Mouse (Mus musculus): Measurements from ENCODE around the gene Akr1d1. TPM values are rescaled to one million over a fixed set of nuclear protein-coding genes. Genes with fewer than 3 reads are reported as not detected.

The Akr1d1 gene
- polyA plus RNA-seq, 1 experiment from 2014 or later = 15.3 TPM

DNA sequence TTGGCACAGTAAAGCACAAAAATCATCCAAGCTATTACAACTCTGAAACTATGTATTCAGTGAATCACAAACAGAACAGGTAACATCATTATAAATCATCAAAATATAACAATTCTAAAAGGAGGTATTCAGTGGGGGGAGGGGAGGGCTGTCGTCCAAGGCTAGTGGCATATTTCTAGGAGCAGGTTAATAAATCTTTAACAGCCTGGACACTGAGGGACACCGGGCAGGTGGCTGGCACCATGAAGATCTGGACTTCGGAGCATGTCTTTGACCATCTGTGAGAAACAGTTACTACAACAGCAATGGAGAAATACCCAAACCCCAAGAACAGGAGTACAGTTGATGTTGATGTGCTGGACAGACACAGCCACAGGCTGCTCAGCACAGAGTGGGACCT lies 11.2 kb downstream of the Akr1d1 start:
- no peak overlapping the region for H3K27ac ChIP-seq (ENCODE audit: low read length)
- 48% methylated on average over 3 of the region's 3 CpGs for WGBS (ENCODE audit: insufficient replicate concordance)
- no peaks in the 10 kb centered on the region for H3K36me3 ChIP-seq (ENCODE audit: control insufficient read depth, insufficient read depth)
- H3K9me3 ChIP-seq (replicated peaks; ENCODE audit: control insufficient read depth, low read length) = no peaks in the 10 kb centered on the region
- H3K9ac ChIP-seq (ENCODE audit: low read depth, low read length) = no peak overlapping the region
- no peak overlapping the region for H3K4me2 ChIP-seq (ENCODE audit: low read depth, low read length)
- no peak for ATAC-seq (ENCODE audit: low read depth)
- H3K27me3 ChIP-seq (ENCODE audit: control insufficient read depth, insufficient read depth, low read depth, low read length) = no peaks in the 10 kb centered on the region
- H3K4me3 ChIP-seq (ENCODE audit: low read depth, low read length) = no peak overlapping the region
- H3K4me1 ChIP-seq (ENCODE audit: control insufficient read depth, low read depth, low read length) = no peaks in the 10 kb centered on the region

DNA sequence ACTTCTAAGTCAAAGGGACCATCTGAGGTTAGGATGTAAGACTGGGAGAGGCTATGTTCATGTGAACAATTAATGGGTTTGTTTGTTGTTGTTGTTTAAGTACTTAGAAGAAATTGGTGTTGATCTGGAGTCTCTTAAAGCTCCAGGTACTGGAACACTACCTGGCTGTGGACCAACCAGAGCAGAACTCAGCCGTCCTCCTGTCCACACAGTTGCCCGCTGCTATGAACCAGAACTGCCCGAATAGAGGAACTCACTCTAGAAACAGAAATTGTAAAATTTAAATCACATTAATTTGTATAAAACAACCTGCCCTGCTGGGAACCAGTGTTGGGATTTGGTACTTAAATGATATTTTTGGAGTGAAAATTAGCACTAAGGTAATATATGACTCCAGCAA lies 12.2 kb downstream of the Akr1d1 start:
- no peaks in the 10 kb centered on the region for H3K27me3 ChIP-seq (ENCODE audit: control insufficient read depth, insufficient read depth, low read depth, low read length)
- no peak overlapping the region for H3K4me3 ChIP-seq (ENCODE audit: low read depth, low read length)
- ATAC-seq (ENCODE audit: low read depth) = no peak
- no peaks in the 10 kb centered on the region for H3K36me3 ChIP-seq (ENCODE audit: control insufficient read depth, insufficient read depth)
- no peak overlapping the region for H3K4me2 ChIP-seq (ENCODE audit: low read depth, low read length)
- H3K4me1 ChIP-seq (ENCODE audit: control insufficient read depth, low read depth, low read length) = no peaks in the 10 kb centered on the region
- H3K27ac ChIP-seq (ENCODE audit: low read length) = no peak overlapping the region
- no peak overlapping the region for H3K9ac ChIP-seq (ENCODE audit: low read depth, low read length)
- no peaks in the 10 kb centered on the region for H3K9me3 ChIP-seq (replicated peaks; ENCODE audit: control insufficient read depth, low read length)
- WGBS (ENCODE audit: insufficient replicate concordance) = 69% methylated on average over 3 of the region's 3 CpGs

DNA sequence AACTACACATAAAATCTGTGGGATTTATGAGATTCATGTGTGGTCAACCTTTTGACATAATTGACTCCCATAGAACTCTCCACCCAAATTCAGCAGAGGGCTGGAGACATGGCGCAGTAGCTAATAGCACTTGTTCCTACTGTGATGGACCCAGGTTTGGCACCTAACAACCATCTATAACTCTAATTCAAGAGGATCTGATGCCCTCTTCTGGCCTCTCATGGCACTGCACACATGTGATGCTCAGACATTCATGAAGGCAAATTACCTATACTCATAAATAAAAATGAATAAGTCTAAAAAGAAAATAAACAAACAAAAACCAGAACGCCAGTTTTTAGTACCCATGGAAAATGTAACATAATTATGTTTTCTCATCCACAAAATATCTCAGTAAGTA lies 22.8 kb downstream of the Akr1d1 start:
- no peak for ATAC-seq (ENCODE audit: low read depth)
- H3K27ac ChIP-seq (ENCODE audit: low read length) = no peak overlapping the region
- no peaks in the 10 kb centered on the region for H3K36me3 ChIP-seq (ENCODE audit: control insufficient read depth, insufficient read depth)
- H3K27me3 ChIP-seq (ENCODE audit: control insufficient read depth, insufficient read depth, low read depth, low read length) = no peaks in the 10 kb centered on the region
- H3K9me3 ChIP-seq (replicated peaks; ENCODE audit: control insufficient read depth, low read length) = no peaks in the 10 kb centered on the region
- H3K4me3 ChIP-seq (ENCODE audit: low read depth, low read length) = no peak overlapping the region
- 62% methylated on average over 2 of the region's 2 CpGs for WGBS (ENCODE audit: insufficient replicate concordance)
- H3K9ac ChIP-seq (ENCODE audit: low read depth, low read length) = no peak overlapping the region
- H3K4me2 ChIP-seq (ENCODE audit: low read depth, low read length) = no peak overlapping the region
- no peaks in the 10 kb centered on the region for H3K4me1 ChIP-seq (ENCODE audit: control insufficient read depth, low read depth, low read length)

DNA sequence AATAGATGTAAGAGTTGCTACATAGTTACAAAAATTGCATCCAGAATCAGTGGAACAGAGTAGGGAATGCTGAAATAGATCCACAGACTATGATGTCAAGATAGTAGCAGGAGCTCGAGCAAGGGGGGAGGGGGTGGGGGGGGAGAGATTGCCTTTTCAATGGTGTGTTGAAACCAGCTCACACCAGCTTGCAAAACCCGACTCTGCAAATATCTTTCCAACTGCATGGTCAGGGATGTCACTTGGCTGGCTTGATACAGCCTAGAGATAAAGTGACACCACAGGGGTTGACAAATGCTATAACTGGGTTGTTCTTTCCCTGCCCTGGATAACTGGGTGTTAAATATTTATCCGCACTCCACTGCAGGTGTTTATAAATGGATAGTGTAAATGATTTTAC lies 24.0 kb downstream of the Akr1d1 start:
- Histone ChIP-seq H3K27me3 (ENCODE audit: control insufficient read depth, insufficient read depth, low read depth, low read length) (no peaks in the 10 kb centered on the region), H3K36me3 (ENCODE audit: control insufficient read depth, insufficient read depth) (no peaks in the 10 kb centered on the region), H3K4me3 (ENCODE audit: low read depth, low read length) (no peak overlapping the region), H3K9me3 (replicated peaks; ENCODE audit: control insufficient read depth, low read length) (no peaks in the 10 kb centered on the region), H3K9ac (ENCODE audit: low read depth, low read length) (no peak overlapping the region), H3K4me2 (ENCODE audit: low read depth, low read length) (no peak overlapping the region), H3K4me1 (ENCODE audit: control insufficient read depth, low read depth, low read length) (no peaks in the 10 kb centered on the region), H3K27ac (ENCODE audit: low read length) (no peak overlapping the region)
- peak; percentile 69 for ATAC-seq (ENCODE audit: low read depth)
- WGBS (ENCODE audit: insufficient replicate concordance) = 42% methylated on average over 3 of the region's 3 CpGs

DNA sequence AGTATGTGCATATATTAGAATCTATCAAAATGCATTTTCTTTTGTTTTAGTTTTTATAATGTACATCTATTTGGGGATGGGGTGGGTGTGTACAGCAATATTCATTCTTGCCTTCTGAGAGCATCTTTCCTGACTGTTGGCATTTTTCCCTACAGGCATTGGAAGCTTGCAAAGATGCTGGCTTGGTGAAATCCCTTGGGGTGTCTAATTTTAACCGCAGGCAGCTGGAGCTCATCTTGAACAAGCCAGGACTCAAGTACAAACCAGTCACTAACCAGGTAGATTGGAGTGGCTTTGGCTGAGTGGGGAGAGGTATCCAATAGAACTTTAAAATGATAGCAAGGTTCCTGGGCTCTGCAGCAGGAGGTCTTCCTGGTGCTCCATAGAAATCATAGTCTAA lies 24.4 kb downstream of the Akr1d1 start:
- Histone ChIP-seq H3K9ac (ENCODE audit: low read depth, low read length) (no peak overlapping the region), H3K27me3 (ENCODE audit: control insufficient read depth, insufficient read depth, low read depth, low read length) (no peaks in the 10 kb centered on the region), H3K4me3 (ENCODE audit: low read depth, low read length) (no peak overlapping the region), H3K4me2 (ENCODE audit: low read depth, low read length) (no peak overlapping the region), H3K9me3 (replicated peaks; ENCODE audit: control insufficient read depth, low read length) (no peaks in the 10 kb centered on the region), H3K27ac (ENCODE audit: low read length) (no peak overlapping the region), H3K36me3 (ENCODE audit: control insufficient read depth, insufficient read depth) (no peaks in the 10 kb centered on the region), H3K4me1 (ENCODE audit: control insufficient read depth, low read depth, low read length) (no peaks in the 10 kb centered on the region)
- 59% methylated on average over 1 of the region's 1 CpGs for WGBS (ENCODE audit: insufficient replicate concordance)
- ATAC-seq (ENCODE audit: low read depth) = no peak

DNA sequence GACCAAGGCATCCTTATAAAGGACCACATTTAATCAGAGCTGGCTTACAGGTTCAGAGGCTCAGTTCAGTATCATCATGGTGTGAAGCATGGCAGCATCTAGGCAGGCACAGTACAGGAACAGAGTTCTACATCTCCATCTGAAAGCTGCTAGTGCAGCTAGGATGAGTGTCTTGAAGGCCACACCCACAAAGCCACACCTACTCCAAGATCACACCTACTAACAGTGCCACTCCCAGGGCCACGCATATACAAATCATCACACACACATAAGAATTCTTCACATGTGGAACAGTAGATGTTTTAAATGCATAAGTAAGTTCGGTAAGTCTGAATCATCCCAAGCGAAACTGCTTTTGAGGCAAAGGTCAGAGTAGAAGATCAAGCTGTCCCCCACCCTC lies 33.9 kb downstream of the Akr1d1 start:
- no peak overlapping the region for H3K9ac ChIP-seq (ENCODE audit: low read depth, low read length)
- no peak overlapping the region for H3K4me2 ChIP-seq (ENCODE audit: low read depth, low read length)
- no peak overlapping the region for H3K27ac ChIP-seq (ENCODE audit: low read length)
- H3K4me3 ChIP-seq (ENCODE audit: low read depth, low read length) = no peak overlapping the region
- whole genome bisulfite sequencing (ENCODE audit: insufficient replicate concordance) = 61% methylated on average over 3 of the region's 3 CpGs
- H3K4me1 ChIP-seq (ENCODE audit: control insufficient read depth, low read depth, low read length) = no peaks in the 10 kb centered on the region
- no peaks in the 10 kb centered on the region for H3K36me3 ChIP-seq (ENCODE audit: control insufficient read depth, insufficient read depth)
- no peaks in the 10 kb centered on the region for H3K9me3 ChIP-seq (replicated peaks; ENCODE audit: control insufficient read depth, low read length)
- no peaks in the 10 kb centered on the region for H3K27me3 ChIP-seq (ENCODE audit: control insufficient read depth, insufficient read depth, low read depth, low read length)
- ATAC-seq (ENCODE audit: low read depth) = no peak

DNA sequence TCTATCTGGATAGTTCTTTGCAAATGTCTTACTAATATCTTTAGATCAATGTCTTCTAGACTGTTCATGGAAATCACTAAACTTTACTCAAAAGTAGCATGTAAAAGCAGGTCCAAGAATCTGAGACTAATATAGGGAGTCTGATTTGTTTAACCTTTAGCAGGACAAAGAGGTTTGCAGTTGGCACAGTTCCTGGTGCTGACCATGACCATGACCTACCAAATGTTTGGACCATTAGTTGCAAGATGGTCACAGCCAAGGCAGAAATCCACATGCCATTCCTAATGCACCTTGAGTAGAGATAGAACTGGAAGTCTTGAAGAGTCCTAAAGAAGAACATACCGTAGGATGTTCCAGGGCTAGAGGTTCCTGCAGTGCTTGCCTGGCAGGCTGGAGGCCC lies 37.4 kb downstream of the Akr1d1 start:
- Histone ChIP-seq H3K4me2 (ENCODE audit: low read depth, low read length) (no peak overlapping the region), H3K36me3 (ENCODE audit: control insufficient read depth, insufficient read depth) (no peaks in the 10 kb centered on the region), H3K27ac (ENCODE audit: low read length) (no peak overlapping the region), H3K9ac (ENCODE audit: low read depth, low read length) (no peak overlapping the region), H3K4me1 (ENCODE audit: control insufficient read depth, low read depth, low read length) (no peaks in the 10 kb centered on the region), H3K4me3 (ENCODE audit: low read depth, low read length) (no peak overlapping the region), H3K9me3 (replicated peaks; ENCODE audit: control insufficient read depth, low read length) (no peaks in the 10 kb centered on the region), H3K27me3 (ENCODE audit: control insufficient read depth, insufficient read depth, low read depth, low read length) (no peaks in the 10 kb centered on the region)
- no peak for ATAC-seq (ENCODE audit: low read depth)
- WGBS (ENCODE audit: insufficient replicate concordance) = 73% methylated on average over 1 of the region's 1 CpGs

DNA sequence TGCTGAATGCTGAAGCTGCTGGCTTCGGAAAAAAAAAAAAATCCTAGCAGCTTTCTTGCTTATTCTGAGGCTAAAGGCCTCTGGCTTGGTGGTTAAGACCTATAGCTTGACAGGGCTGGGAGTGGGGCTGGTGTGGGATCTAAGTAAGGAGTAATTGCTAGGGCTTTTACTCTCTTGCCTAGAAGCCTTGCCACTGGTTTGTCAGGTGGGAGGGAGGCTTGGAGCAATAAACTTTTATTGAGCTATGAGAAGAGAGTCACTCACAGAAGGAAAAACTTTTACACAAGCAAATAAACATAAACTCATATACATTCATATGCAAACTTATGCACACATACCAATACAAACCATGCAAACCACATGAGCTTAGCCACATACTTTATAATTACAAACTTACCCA lies 42.0 kb downstream of the Akr1d1 start:
- Histone ChIP-seq H3K36me3 (ENCODE audit: control insufficient read depth, insufficient read depth) (no peaks in the 10 kb centered on the region), H3K4me3 (ENCODE audit: low read depth, low read length) (no peak overlapping the region), H3K27ac (ENCODE audit: low read length) (no peak overlapping the region), H3K27me3 (ENCODE audit: control insufficient read depth, insufficient read depth, low read depth, low read length) (no peaks in the 10 kb centered on the region), H3K9me3 (replicated peaks; ENCODE audit: control insufficient read depth, low read length) (no peaks in the 10 kb centered on the region), H3K4me2 (ENCODE audit: low read depth, low read length) (no peak overlapping the region), H3K4me1 (ENCODE audit: control insufficient read depth, low read depth, low read length) (no peaks in the 10 kb centered on the region), H3K9ac (ENCODE audit: low read depth, low read length) (no peak overlapping the region)
- ATAC-seq (ENCODE audit: low read depth) = no peak
- WGBS (ENCODE audit: insufficient replicate concordance) = 34% methylated on average over 1 of the region's 1 CpGs

DNA sequence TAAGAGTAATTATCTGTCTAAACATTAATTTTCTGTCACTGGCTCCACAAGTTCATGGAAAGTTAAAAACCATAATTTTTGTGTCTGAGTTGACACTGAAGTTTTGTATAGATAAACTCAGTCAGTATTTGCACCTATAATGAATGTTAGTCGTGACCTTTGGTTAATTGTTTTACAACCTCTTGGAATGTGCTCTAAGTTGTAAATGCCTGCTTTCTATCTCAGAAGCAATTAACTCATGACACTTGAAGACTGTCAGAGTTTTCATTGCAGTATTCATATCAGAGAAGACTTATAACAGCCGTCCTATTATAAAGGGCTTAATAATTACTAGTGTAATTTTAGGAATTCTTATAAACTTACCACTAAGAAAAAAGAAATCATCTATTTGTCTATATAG lies 43.0 kb downstream of the Akr1d1 start:
- Histone ChIP-seq H3K4me1 (ENCODE audit: control insufficient read depth, low read depth, low read length) (no peaks in the 10 kb centered on the region), H3K9me3 (replicated peaks; ENCODE audit: control insufficient read depth, low read length) (no peaks in the 10 kb centered on the region), H3K36me3 (ENCODE audit: control insufficient read depth, insufficient read depth) (no peaks in the 10 kb centered on the region), H3K4me3 (ENCODE audit: low read depth, low read length) (no peak overlapping the region), H3K9ac (ENCODE audit: low read depth, low read length) (no peak overlapping the region), H3K27ac (ENCODE audit: low read length) (no peak overlapping the region), H3K27me3 (ENCODE audit: control insufficient read depth, insufficient read depth, low read depth, low read length) (no peaks in the 10 kb centered on the region), H3K4me2 (ENCODE audit: low read depth, low read length) (no peak overlapping the region)
- no peak for ATAC-seq (ENCODE audit: low read depth)
- 39% methylated on average over 2 of the region's 2 CpGs for WGBS (ENCODE audit: insufficient replicate concordance)

DNA sequence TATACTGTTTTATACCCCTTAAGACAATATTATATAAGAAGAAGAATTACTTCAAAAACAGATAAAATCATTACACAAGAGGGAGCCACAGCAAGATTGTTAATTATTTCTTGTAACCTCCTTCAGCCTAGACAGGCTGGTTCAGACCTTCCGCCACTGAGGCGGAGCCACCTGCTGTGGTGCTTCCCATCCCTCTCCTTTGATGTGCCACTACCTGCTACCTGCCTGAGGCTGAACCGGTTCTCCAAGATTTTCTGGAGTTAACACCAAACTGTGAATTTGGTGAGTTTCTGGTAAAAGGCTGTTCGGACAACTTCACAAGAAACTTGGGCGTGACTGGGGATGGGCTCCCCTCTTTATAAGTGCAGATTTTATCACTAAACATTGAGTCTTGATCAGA lies 50.5 kb downstream of the Akr1d1 start:
- no peaks in the 10 kb centered on the region for H3K4me1 ChIP-seq (ENCODE audit: control insufficient read depth, low read depth, low read length)
- no peaks in the 10 kb centered on the region for H3K27me3 ChIP-seq (ENCODE audit: control insufficient read depth, insufficient read depth, low read depth, low read length)
- 70% methylated on average over 5 of the region's 5 CpGs for WGBS (ENCODE audit: insufficient replicate concordance)
- H3K9me3 ChIP-seq (replicated peaks; ENCODE audit: control insufficient read depth, low read length) = no peaks in the 10 kb centered on the region
- H3K36me3 ChIP-seq (ENCODE audit: control insufficient read depth, insufficient read depth) = no peaks in the 10 kb centered on the region
- H3K4me3 ChIP-seq (ENCODE audit: low read depth, low read length) = no peak overlapping the region
- ATAC-seq (ENCODE audit: low read depth) = no peak
- H3K4me2 ChIP-seq (ENCODE audit: low read depth, low read length) = no peak overlapping the region
- H3K9ac ChIP-seq (ENCODE audit: low read depth, low read length) = no peak overlapping the region
- no peak overlapping the region for H3K27ac ChIP-seq (ENCODE audit: low read length)
